Mouse (Mus musculus) testis, adult 2 months (tissue): ENCODE results near the gene Rab22a. TPM values are rescaled to one million over a fixed set of nuclear protein-coding genes. Genes with fewer than 3 reads are reported as not detected.

Experiments used
- H3K27ac ChIP-seq: fragments of 200-500 bp; 2 replicates; pipeline ENCODE4 v1.5.1; 2012; ENCODE audit warnings: low read depth, low read length; ENCODE audit not compliant: control insufficient read depth, insufficient read depth
- H3K27me3 ChIP-seq: fragments of 200-500 bp; 2 replicates; pipeline ENCODE4 v1.6.1; 2012; ENCODE audit warnings: mild to moderate bottlenecking, low read length, moderate library complexity; ENCODE audit not compliant: control insufficient read depth, insufficient read depth
- H3K36me3 ChIP-seq: fragments of 200-500 bp; 2 replicates; pipeline ENCODE4 v1.6.1; 2012; ENCODE audit warnings: mild to moderate bottlenecking, low read length; ENCODE audit not compliant: control insufficient read depth, insufficient read depth
- H3K4me1 ChIP-seq: fragments of 200-500 bp; 2 replicates; pipeline ENCODE4 v1.6.1; 2012; ENCODE audit warnings: low read length; ENCODE audit not compliant: control insufficient read depth, insufficient read depth
- H3K4me3 ChIP-seq: fragments of 200-500 bp; 2 replicates; pipeline ENCODE4 v1.5.1; 2012; ENCODE audit warnings: low read depth, mild to moderate bottlenecking, low read length, moderate library complexity, mixed read lengths; ENCODE audit not compliant: control insufficient read depth
- CTCF ChIP-seq: fragments of 200-500 bp; IDR thresholded peaks from 2 replicates; pipeline ENCODE4 v1.5.1; 2012; ENCODE audit warnings: low read depth, mild to moderate bottlenecking, inconsistent platforms, low read length, moderate library complexity; ENCODE audit not compliant: control insufficient read depth, insufficient read depth, insufficient replicate concordance
- POLR2A ChIP-seq: fragments of 200-500 bp; IDR thresholded peaks from 2 replicates; pipeline ENCODE4 v1.6.1; 2012; ENCODE audit warnings: low read depth, mild to moderate bottlenecking, inconsistent platforms, low read length, moderate library complexity; ENCODE audit not compliant: control insufficient read depth
- polyA plus RNA-seq: library from polyadenylated mRNA; depleted of rRNA; stranded (reverse); fragments of >200 nt; gene quantifications from 2 replicates; pipeline ENCODE4 v1.2.3, GENCODE M21; 2012

Rab22a gene
- polyA plus RNA-seq, 1 experiment: 21.6 TPM

- Histone ChIP-seq H3K27ac (peak overlapping the region; percentile 87), H3K4me3 (peak overlapping the region; percentile 97), H3K4me1 (peaks cover 7% of the 10 kb centered on the region), H3K27me3 (no peaks in the 10 kb centered on the region), H3K36me3 (peaks cover 4% of the 10 kb centered on the region; the same call in 1 of the 2 replicates)
- TF ChIP-seq POLR2A (no peak), CTCF (no peak)
Measured at GRCm38 (mm10) chr2:173659926-173660684, 545 bp downstream of the Rab22a start.

GRCm38 (mm10) chr2:173662255-173662950 is 2.8 kb downstream of the Rab22a start:
- TF ChIP-seq CTCF (no peak), POLR2A (no peak)
- H3K27ac ChIP-seq: no peak overlapping the region
- peaks cover 4% of the 10 kb centered on the region for H3K36me3 ChIP-seq
- peaks cover 7% of the 10 kb centered on the region for H3K4me1 ChIP-seq
- no peak overlapping the region for H3K4me3 ChIP-seq
- H3K27me3 ChIP-seq: no peaks in the 10 kb centered on the region

GRCm38 (mm10) chr2:173664736-173665135 is 5.2 kb downstream of the Rab22a start:
- no peak for TF ChIP-seq CTCF
- no peak for TF ChIP-seq POLR2A
- Histone ChIP-seq H3K27me3 (no peaks in the 10 kb centered on the region), H3K4me1 (peaks cover 3% of the 10 kb centered on the region; the same call in 1 of the 2 replicates), H3K4me3 (no peak overlapping the region), H3K27ac (no peak overlapping the region), H3K36me3 (peaks cover 4% of the 10 kb centered on the region)

- Histone ChIP-seq H3K36me3 (peaks cover 4% of the 10 kb centered on the region), H3K4me1 (peaks cover 3% of the 10 kb centered on the region; the same call in 1 of the 2 replicates), H3K27ac (no peak overlapping the region), H3K4me3 (no peak overlapping the region), H3K27me3 (no peaks in the 10 kb centered on the region)
- TF ChIP-seq CTCF (no peak), POLR2A (no peak)
Measured at GRCm38 (mm10) chr2:173665271-173665670, 5.7 kb downstream of the Rab22a start.

- no peaks in the 10 kb centered on the region for H3K27me3 ChIP-seq
- no peak overlapping the region for H3K27ac ChIP-seq
- H3K36me3 ChIP-seq: peaks cover 3% of the 10 kb centered on the region
- no peak overlapping the region for H3K4me3 ChIP-seq
- TF ChIP-seq POLR2A: no peak
- no peak for TF ChIP-seq CTCF
- no peaks in the 10 kb centered on the region for H3K4me1 ChIP-seq
Measured at GRCm38 (mm10) chr2:173666876-173667275, 7.3 kb downstream of the Rab22a start.

- Histone ChIP-seq H3K4me3 (no peak overlapping the region), H3K4me1 (no peaks in the 10 kb centered on the region), H3K27ac (no peak overlapping the region), H3K36me3 (no peaks in the 10 kb centered on the region; the same call in 1 of the 2 replicates), H3K27me3 (no peaks in the 10 kb centered on the region)
- no peak for TF ChIP-seq CTCF
- no peak for TF ChIP-seq POLR2A
Measured at GRCm38 (mm10) chr2:173672328-173672896, 12.9 kb downstream of the Rab22a start.

GRCm38 (mm10) chr2:173673469-173673868 is 13.9 kb downstream of the Rab22a start:
- TF ChIP-seq CTCF (no peak), POLR2A (no peak)
- H3K36me3 ChIP-seq: no peaks in the 10 kb centered on the region
- no peaks in the 10 kb centered on the region for H3K4me1 ChIP-seq
- H3K4me3 ChIP-seq: no peak overlapping the region
- H3K27me3 ChIP-seq: no peaks in the 10 kb centered on the region
- H3K27ac ChIP-seq: no peak overlapping the region
